Mouse (Mus musculus) thymus, postnatal 36 days (tissue): Measurements from ENCODE around the gene Tubg1.

Experiments
- DNase-seq, 2 experiments: peaks; one replicate each; pipeline ENCODE4 v3.0.0; 2022; ENCODE audit warnings: mixed read lengths in 2 of 2

Tubg1 gene

DNA sequence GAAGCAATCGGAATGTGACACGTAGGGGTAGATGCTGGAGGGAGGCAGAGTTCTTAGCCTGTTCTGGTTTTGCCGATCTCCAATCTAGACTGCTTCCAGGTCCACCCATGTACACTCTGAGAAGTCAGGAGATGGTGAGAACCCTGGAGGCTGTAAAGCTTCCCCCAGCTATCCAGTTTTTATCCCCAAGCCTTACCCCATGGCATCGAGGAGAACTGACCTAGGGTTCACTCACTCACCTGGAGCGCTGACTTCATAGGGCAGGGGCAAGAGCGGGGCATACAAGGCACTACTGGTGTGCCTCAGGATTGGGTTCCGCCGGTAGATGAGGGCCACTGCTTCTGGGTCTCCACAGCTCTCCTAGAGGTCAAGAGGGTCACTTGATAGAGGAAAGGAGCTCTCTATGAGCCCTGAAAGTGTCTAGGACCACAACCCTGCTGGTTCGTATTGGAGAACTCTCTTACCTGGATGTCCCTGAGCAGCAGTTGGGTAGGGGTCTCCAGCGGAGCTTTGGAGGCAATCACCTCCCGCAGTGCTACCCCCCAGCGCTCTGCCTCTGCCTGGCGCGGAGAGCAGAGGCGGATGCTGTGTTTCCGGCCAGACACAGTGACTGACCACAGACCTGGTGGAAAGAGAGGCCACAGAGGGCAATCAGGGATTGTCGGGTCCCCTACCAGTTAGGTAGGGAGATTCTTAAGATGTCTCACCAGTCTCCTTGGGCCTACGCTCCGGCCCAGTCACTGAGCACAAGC, 47.6 kb downstream of the Tubg1 start:
- DNase-seq, result no peak

DNA sequence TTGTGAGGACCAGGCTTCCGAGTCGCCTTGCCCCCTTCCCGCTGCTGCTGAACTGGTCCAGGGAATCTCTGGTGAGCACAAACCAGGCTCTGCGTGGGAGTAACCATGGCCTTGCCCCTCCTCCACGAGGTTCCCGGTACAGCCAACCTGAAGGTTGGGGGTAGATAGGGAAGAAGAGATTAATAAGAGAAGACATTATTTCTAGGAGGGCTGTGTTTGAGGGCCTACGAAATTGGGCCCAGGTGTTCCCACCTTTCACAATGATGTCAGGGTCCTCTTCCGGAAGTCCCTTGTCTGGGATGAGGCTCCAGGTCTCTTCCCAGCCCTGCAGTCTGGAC, 48.2 kb downstream of the Tubg1 start:
- DNase-seq, result no peak

DNA sequence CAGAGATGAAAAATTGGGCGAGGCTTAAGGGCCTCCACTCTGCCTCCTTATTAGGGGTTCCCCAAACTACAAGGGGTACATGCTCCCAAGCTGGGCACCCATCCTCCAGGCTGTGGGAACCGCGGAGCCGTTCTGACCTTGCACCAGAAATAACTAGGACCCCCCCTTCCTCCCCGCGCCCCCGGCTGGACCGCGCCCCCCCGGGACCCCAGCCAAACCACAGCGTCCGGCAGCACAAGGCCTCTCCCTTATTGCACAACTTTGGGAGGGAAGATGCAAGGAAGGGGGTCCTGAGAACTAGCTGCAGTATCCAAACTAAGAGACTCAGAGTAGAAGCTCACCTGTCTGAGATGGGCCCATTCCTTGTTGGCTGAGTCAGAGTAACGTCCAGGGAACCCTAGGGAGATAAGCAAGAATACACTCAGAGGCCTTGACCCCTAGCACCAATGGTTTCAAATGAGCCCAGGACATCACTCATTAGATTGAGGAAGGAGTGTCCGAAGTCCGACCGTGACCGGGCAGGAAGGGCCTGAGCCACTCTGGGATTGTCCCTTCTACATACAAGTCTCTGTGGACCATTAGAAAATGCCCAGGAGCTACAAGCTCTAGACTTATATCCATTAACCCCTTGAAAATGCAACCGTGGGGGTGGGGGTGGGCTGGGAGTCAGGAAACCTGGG, 48.7 kb downstream of the Tubg1 start:
- DNase-seq, result no peak

DNA sequence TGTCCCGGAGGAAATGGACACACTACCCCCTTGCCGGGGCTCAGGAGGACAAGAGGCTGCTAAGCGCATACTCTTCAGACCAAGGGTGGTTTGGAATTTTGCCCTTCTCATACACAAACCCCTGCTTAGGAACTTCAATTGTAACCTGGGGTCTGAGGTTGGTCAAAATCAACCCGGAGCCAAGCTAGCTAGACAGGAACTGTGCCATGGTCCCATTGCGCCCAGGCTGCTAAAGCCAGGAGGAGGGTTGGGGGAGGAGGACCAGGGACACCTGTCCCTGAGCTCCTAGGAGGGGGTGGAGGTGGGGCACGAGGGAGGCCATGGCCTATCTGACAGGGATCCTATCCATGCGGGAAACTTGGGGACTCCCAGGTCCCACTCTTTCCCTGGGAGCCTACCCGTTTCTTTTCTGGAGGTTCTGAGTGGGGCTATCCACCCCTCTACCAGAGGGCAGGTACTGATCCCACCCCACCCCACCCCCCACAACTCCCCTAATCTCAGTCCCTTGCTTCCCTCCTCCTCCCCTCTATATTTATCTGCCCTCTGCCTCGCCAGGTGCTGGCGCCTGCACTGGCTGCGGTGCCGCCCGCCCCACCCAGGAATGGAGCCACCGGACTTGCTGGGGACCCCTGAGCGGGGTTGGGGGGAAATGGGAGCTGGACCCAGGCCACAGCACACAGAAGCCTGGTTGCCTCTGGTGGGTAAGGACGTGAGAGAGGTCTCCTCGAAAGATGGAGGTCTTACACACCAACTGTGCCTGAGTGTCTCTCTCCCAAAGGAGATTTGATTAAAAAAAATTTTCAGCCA, 49.8 kb downstream of the Tubg1 start:
- DNase-seq, result no peak

DNA sequence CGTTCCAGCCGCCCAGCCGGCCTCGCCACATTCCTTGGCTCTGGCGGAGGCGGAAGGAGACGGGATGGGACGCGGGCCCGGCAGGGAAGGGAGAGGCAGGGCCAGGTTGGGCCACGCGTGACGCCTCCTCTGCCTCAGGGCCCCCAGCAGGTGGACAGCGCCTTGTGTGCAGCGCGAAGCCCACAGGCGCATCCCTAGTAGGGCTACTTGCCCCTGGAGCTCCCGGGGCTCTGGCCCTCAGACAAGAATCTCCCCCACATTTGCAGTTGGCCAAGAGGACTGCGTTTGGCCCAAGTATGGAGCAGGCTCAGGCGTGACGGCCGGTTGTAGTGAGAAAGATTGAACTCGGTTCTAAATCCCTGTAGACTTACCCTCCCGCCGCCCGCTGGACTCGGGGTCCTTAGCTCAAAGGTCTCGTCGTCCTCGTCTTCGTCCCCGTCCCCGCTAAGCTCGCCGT, 50.6 kb downstream of the Tubg1 start, which contains the start of gene Cntnap1:
TSS of gene Cntnap1 (plus strand) at position 170 of the 457 bp plus-strand sequence.
- no peak for DNase-seq

DNA sequence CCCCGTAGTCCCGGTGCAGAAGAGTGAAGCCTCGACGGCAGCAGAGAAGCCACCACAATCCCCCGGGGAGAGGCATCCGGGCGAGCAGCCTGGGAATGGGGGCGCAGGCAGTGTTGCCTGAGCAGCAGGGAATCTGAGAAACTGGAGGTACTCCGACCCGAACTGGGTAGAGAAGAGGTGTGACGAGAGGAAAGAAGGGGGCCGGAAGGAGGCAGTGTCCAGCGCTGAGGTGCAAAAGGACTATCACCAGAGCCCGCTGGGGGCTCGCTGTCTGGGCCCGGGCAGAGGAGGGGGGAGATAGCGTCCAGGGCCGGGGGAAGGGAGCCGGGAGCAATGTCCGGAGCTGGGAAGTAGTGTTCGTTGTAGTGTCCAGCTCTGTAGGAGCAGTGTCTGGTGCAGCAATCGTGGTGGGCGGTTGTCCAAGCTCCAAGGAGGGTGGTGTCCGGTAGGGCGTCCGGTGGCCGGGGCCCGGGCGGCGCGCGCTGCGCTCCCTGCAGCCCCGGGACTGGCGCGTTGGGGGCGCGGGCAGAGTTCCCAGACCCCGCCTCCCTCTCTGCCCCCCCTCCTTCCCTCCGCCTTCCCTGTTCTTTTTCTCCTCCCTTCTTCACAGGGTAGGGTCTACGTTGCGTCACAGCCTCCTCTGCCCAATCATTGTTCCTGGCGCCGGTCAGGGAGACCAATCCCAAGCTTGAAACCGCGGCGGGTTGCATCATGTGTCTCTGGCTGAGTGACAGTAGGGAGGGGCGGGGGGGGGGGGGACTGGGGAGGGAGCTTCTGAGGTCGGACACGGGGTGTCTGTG, 51.3 kb downstream of the Tubg1 start, which contains the start of gene Plekhh3:
TSS of gene Plekhh3 (minus strand) at position 541 of the 800 bp plus-strand sequence.
- peak; percentile 76 to 91 for DNase-seq

DNA sequence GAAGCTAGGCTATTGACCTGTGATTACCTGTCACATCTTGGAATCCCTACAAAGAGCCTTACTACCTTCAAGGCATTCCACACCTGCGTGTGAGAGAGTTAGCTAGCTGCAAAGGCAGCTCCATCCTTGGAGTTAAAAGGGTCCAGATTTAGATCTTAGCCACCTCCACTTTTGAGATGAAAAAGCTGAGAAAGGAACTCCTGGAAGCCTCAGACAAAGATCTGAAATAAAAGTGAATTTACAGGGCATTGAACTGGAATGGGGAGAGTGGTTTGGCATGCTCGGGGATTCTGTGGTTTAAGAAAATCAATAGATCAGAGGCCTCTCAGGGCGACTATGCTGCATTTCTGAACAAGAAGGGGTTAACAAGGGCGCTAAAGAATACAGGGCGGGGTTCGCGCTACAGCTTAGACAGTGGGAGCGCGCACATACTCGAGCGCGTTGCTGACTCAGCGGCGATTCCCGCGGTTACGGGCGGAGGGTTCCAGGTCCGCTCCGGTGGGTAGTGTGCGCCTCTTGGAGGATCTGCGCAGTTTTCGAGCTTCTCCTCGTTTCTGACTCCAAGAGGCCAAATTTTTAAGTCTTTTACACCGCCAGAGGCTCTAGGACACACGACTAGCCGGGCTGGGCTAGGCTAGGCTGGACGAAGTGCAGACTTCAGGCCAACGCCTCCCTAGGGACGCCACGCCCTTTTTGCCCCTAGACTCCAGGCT, 52.1 kb downstream of the Tubg1 start:
- peak; percentile 28 to 43 for DNase-seq

DNA sequence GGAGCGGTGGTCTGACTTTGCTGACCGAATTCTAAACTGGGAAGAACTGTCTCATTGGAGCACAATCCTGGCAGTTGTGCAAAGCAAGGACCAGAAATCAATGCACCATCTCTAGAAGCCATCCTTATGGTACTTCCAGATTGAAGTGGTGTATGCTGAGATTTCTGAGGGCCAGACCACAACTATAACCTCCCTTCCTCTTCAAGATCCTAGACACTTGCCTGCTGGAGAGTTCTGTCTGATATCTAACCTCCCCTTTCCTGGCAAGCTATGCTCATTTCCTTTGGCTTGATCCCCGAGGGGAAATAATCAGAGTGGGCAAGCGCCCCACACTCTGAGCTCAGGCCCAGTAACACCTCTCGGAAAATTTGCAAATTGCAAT, 52.7 kb downstream of the Tubg1 start:
- DNase-seq, result no peak

DNA sequence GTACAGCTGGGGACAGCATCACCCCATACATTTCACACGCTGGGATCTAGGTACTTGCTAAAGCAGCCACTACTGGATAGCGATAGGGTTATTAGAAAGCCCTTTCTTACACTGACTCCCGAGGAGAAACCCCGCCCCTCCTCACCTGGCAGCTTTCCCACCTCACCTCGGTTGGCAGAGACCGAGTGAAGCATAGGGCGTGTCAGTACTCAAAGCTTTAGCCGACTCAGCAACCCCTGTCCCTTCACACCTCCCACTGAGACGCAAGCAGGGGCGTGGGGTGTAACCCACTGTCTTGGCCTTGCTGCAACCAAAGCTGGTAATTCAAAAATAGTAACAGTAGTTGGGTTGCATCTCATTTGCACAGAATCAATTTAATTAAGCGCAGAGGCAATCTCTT, 53.4 kb downstream of the Tubg1 start:
- no peak for DNase-seq

DNA sequence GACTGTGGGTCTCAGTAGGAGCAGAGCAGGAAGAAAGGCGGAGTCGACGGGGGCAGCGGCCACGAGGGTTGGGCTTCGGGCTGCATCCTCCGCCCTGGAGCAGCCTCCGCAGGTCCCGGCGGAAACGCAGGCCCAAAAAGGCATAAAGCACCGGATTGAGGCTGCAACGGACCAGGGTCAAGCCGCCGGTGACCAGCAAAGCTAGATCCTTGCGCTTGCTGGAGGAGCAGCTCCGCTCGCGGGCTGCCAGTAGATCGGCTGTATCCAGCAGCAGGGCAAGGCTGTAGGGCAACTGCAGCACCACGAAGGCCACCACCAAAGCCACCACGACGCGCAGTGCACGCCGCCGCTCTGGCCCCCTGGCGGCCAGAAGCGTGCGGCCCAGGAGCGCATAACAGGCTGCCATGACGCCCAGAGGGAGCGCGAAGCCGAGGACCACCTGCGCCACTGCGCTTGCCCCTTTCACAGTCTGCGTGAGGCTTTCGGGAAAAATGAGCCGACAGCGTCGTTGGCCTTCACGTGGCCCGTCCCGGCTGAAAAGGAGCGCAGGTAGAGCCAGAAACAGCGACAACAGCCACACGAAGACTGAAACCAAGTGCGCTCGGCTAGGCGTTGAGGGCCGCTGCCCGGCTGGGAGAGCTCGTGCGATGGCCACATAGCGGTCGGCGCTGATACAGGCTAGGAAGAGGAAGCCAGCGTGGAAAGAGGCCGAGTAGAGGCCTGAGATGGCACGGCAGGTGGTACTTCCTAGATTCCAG, 54.1 kb downstream of the Tubg1 start:
- DNase-seq, result peak; percentile 77 to 81

DNA sequence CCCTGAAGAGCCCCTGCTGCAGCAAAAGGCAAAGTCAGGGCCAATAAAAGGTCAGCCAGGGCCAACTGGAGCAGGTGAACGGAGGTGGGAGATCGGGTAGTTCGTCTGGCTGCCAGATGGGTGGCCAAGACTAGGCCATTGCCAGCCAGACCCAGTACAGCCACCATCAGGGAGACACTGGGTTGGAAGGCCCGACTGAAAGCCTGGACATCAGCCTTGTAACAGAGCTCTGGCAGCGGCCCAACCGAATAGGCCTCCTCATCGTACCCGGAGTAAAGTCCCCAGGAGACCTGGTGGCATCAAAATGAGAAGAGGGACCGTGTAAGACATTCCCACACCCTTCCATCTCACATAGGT, 54.6 kb downstream of the Tubg1 start:
- no peak for DNase-seq

DNA sequence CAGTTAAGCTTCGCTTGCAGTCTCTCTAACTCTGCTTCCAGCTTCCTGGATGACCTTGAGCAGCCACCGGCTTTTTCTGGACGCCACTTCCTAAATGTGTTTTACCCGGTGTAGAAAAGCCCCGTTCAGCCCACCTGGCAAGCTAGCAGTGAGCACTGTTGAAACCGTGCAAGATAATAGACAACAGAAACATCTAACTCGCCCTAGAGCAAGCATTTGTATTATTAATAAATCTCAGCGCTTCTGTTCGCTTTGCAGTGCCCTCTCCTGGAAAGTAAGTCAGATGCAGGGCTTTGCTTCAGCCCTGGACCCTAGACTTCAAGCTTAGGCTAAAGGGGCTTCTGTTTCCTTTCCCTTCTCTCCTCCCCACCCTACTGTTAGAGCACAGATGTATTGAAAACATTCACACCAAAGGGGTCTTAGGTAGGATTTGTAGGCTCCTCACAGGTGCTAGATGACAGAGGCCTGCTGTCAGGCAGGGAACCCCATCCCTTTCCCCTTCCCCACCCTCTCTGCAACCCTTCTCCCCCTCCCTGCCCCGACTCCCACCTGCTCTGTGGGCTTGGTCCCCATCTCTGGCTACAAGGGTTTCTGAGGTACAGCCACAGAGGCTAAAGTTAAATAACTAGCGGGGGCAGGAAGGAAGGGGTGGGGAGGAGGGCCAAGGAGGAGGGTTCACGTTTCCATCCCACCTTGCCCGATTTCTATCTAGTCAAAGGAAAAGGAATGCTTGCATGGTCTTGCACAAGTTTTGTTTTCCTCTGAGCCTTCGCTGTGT, 55.3 kb downstream of the Tubg1 start, which contains the start of gene Ccr10:
TSS of gene Ccr10 (minus strand) at position 593 of the 778 bp plus-strand sequence.
- DNase-seq, result no peak

DNA sequence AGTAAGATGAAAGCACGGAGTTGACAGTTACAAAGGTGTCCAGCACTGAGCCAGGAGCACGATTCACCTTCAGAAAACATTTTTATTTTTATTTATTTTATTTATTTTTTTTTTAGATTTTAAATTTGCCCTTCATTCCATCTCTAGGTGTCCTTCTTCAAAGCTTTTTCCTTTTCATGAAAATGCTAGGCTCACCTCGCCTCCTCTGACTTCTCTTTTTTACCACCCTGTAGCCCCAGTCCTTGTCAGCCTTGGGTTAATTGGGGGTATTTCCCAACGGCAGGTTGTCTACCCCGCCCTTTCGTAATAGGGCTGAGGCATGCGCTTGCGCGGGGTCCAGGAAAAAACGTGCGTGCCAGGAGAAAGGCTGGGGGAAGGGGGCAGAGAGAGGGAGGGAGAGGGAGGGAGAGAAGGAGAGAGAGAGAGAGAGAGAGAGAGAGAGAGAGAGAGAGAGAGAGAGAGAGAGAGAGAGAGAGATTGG, 55.9 kb downstream of the Tubg1 start:
- DNase-seq, result no peak
